Mouse (Mus musculus) thymus, adult 2 months (tissue): ENCODE data around the gene Kif1bp.

Source experiments
- CTCF ChIP-seq: fragments of 200-500 bp; IDR thresholded peaks from 2 replicates; pipeline ENCODE4 v1.5.1; 2012; ENCODE audit warnings: mild to moderate bottlenecking, control low read depth, low read length, moderate library complexity, borderline replicate concordance; ENCODE audit not compliant: control insufficient read depth, poor library complexity, insufficient read depth; ENCODE audit errors: extremely low read depth
- POLR2A ChIP-seq: fragments of 200-500 bp; IDR thresholded peaks from 2 replicates; pipeline ENCODE4 v1.6.1; 2012; ENCODE audit warnings: mild to moderate bottlenecking, low read length, control low read depth, moderate library complexity; ENCODE audit not compliant: control insufficient read depth, poor library complexity, insufficient read depth; ENCODE audit errors: extremely low read depth

DNA sequence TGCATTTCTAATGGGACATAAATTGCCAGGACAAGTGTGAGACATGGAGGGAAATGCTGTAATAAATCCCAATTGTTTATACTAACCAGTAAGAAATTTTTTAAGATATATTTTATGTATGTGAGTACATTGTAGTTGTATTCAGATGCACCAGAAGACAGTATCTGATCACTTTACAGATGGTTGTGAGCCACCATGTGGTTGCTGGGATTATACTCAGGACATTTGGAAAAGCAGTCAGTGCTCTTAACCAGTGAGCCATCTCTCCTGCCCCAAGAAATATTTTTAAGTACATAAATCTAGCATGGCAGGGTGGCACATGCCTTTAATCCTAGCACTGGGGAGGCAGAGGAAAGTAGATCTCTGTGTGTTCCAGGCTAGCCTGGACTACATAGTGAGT lies 32.5 kb downstream of the Kif1bp start:
- TF ChIP-seq POLR2A (no peak), CTCF (no peak)
